Mouse (Mus musculus) adrenal gland, adult 8-10 months (tissue): ENCODE results near the gene Elavl1. TPM values are rescaled to one million over a fixed set of nuclear protein-coding genes. Genes with fewer than 3 reads are reported as not detected.

Experiments used
- DNase-seq: peaks from one replicate; pipeline ENCODE4 v3.0.0; 2022
- total RNA-seq, 4 experiments: library from RNA; stranded (reverse); gene quantifications; 2 replicates each; pipeline ENCODE4 v1.2.4; 2022

Gene Elavl1
- total RNA-seq, 4 experiments from 2014 or later: 77.7 to 108 (median 85.4) TPM

DNA sequence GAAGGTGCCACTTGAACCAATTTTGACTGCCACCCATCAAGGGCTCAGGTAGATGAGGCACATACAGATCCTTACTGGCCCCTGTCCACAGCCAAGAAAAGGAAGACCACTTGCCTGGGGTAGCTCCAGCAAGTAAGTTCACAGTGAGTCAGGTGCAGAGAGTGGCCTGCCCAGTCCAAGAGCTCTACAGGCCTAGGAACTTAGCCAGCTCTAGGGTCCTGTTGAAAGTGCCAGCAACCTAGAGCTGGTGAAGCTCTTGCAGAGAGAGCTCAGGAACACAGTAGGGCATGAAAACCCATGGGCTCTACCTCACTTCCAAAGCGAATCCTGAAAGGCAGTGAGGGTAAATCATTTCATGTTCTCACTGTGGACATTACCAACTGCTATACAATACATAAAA, 4.8 kb downstream of the Elavl1 start:
- no peak for DNase-seq

- no peak for DNase-seq
These were observed 5.7 kb downstream of the Elavl1 start for GRCm38 (mm10) chr8:4319573-4319872.

- no peak for DNase-seq
These were observed 6.2 kb downstream of the Elavl1 start for GRCm38 (mm10) chr8:4318796-4319572.

GRCm38 (mm10) chr8:4318124-4318523, 7.1 kb downstream of the Elavl1 start:
- no peak for DNase-seq

GRCm38 (mm10) chr8:4314852-4315251, 10.4 kb downstream of the Elavl1 start:
- no peak for DNase-seq

- no peak for DNase-seq
These were observed 11.7 kb downstream of the Elavl1 start for GRCm38 (mm10) chr8:4313254-4314124.

DNA sequence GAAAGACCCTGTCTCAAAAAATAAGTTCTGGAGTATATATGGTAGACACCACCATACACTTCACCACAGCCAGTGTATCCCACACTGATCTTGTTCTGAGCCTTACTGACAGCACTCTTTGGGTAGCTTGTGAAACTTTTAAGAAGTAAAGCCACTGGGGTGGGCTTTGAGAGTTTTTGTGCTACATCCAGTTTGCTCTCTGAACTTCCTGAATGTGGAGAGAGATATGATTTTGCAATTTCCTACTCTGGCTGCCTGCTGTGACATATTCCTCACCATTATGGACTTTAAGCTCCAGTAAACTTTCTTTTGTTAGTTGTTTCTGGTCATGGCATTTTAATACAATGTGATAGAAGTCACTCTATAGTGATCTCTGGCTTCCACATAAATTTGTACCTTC, 13.1 kb downstream of the Elavl1 start:
- DNase-seq: no peak

DNA sequence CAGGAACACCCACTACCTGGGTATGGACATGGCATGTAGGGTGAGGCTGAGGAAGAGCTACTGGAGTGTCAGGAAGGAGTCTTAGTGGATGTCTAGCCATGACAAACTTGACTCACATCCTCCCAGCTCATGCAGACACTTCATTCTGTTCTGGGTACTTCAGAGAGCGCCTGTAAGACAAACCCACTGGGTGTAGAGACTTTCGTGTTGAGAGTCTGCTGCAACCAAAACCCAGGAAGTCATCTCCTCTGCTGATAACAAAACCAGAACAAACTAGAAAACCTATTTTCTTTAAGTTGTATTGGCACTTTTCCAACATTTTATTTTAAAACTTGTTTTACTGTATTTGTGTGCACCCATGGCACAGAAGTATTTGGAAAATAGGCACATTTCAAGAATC, 19.4 kb downstream of the Elavl1 start:
- DNase-seq: no peak

GRCm38 (mm10) chr8:4304124-4304547, 21.1 kb downstream of the Elavl1 start:
- no peak for DNase-seq

DNA sequence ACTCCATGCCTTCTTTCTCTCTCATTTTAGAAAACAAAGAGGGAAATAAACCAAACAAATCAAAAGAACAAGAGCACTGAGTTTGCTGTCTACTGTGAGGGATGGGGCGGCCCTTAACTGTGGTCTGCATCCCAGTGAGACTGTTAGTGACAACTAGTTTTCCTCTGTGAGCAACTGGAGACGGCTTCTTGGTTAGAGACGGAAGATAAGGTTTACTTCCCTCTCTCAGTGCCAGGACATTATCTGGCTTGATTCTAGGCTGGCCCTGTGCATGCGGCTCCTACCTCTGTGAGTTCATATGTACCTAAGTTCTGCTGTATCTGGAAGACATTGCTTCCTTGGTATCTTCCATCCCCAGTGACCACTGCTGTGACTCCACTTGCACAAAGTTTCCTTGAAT, 27.4 kb downstream of the Elavl1 start:
- DNase-seq: no peak

DNA sequence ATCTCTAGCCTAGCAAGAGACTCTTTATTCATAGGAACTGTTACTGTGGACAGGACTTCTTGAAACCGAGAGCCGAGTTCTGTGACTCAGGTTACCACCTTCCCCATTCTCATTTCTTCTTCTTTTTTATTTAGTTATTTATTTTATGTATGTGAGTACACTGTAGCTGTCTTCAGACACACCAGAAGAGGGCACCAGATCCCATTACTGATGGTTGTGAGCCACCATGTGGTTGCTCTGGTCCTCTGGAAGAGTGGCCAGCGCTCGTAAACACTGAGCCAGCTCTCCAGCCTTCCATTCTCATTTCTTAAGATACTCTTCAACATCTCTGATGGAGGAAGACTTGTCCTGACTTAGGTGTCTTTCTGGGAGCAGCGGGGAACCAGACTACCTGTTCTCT, 32.5 kb downstream of the Elavl1 start:
- no peak for DNase-seq

DNA sequence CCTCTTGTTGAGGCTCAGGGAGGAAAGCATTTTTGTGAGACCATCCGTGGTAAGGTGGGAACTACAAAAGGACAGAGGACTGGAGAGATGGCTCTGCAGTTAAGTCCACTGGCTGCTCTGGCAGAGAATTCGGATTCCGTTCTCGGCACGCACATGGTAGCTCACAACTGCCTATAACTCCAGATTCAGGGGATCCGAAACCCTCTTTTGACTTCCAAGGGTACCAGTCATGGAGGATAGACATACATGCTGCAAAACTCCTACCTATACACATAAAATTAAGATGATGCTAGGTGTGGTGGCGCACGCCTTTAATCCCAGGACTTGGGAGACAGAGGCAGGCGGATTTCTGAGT, 49.1 kb downstream of the Elavl1 start:
- no peak for DNase-seq

GRCm38 (mm10) chr8:4275275-4276110, 49.7 kb downstream of the Elavl1 start, which contains the start of gene Timm44:
TSS of gene Timm44 (minus strand) at chr8:4275913.
- DNase-seq: peak; percentile 95

GRCm38 (mm10) chr8:4269609-4270008, 55.6 kb downstream of the Elavl1 start:
- DNase-seq: no peak

- peak; percentile 9 for DNase-seq
These were observed 57.6 kb downstream of the Elavl1 start for GRCm38 (mm10) chr8:4267627-4268026.

DNA sequence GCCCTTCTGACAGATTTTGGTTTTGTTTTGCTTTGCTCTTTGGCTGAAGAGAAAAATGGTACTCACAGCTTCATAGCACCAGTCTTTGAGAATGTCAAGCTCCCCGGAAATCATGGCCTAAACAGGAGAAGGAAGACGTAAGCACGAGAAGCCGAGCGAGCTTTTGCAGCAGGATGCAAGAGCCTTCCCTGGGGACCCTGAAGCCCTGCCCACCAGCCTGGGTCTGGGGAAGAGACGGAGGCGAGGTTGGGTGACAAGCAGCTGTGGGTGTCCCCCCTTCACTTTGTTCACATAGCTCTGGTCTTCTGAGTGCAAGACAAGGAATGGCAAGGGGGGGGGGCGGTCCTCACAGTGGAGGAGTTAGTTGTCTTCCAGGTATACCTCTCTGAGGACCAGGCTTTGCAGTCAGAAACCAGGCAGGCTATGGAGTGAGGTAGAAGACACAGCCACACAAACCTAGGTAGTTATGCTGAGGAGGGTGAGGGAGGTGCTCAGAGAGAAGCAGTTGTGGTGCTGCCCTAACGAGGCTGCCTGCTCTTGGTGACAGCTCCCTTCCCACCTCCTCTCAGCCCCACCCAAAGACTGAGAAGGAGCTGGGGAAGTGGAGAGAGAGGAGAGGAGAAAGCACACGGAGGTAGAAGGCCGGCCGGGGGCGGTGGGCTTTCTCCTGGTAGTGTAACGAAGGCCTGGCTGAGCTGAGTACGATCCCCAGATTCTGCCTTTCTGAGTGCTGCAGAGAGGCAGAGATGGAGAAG, 59.9 kb downstream of the Elavl1 start:
- no peak for DNase-seq

GRCm38 (mm10) chr8:4263105-4263791, 62.0 kb downstream of the Elavl1 start:
- no peak for DNase-seq

DNA sequence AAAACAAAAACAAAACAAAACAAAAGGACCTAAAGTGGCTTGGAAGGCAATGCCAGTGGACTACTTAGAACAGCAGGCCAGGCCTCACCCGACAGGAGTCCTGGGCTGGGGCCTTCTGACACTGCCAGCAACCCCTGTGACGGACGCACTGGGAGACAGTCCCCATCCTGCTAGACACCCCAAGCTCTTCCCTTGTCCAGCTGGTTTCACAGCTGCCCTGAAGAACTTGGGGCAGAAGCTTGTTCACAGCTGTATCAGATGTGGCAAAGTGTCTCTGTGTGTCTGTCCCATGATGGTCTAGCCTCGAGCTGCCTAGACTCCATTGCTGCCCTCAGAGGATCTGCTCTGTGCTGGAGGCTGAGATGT, 65.4 kb downstream of the Elavl1 start:
- DNase-seq: no peak

GRCm38 (mm10) chr8:4259125-4259804, 65.9 kb downstream of the Elavl1 start, which contains the start of gene Ctxn1:
TSS of gene Ctxn1 (minus strand) at chr8:4259274.
- DNase-seq: peak; percentile 92

GRCm38 (mm10) chr8:4258678-4259077, 66.5 kb downstream of the Elavl1 start:
- DNase-seq: no peak

- DNase-seq: no peak
These were observed 67.0 kb downstream of the Elavl1 start for GRCm38 (mm10) chr8:4258233-4258632.
